Mouse (Mus musculus) granulocyte monocyte progenitor cell, adult 5-6 weeks (primary cell): ENCODE data around the gene Syde1. TPM values are rescaled to one million over a fixed set of nuclear protein-coding genes. Genes with fewer than 3 reads are reported as not detected.

Experiments used
- ATAC-seq: replicated peaks from 2 replicates; pipeline ENCODE4 v1.8.0; 2016; ENCODE audit warnings: mild to moderate bottlenecking, moderate TSS enrichment, inconsistent platforms; ENCODE audit not compliant: poor library complexity, severe bottlenecking
- total RNA-seq, 2 experiments: library from RNA; stranded (forward) in 1 of 2; stranded (reverse) in 1 of 2; fragments of 200-712, 200-1000 nt in 1 of 2; fragments of >200 nt in 1 of 2; fragmentation: Nextera tagmentation in 1 of 2; gene quantifications; 2 replicates each; pipeline ENCODE4 v1.2.3; 2014 to 2017

The Syde1 gene
- total RNA-seq, 2 experiments from 2014 or later = 0.21 to 0.67 TPM

DNA sequence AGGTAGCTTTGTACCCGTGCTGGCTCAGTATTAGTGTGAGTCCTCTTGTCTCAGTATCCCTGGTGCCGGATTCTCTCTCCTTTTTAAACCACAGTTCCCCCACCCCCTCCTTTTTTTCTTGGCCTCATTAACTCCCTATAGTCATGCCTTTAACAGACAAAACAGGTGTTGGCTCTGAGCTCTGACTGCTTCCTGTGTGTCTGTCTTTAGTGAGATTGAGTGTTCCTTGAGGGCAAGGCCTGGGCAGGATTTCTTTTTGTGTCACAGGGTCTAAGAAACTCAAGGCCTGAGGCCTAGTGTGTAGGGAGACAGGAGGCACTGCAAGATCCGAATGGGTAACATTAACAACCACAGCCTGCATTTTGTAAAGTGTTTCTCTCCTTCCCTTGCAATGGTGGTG lies 13.6 kb downstream of the Syde1 start:
- no peak for ATAC-seq

DNA sequence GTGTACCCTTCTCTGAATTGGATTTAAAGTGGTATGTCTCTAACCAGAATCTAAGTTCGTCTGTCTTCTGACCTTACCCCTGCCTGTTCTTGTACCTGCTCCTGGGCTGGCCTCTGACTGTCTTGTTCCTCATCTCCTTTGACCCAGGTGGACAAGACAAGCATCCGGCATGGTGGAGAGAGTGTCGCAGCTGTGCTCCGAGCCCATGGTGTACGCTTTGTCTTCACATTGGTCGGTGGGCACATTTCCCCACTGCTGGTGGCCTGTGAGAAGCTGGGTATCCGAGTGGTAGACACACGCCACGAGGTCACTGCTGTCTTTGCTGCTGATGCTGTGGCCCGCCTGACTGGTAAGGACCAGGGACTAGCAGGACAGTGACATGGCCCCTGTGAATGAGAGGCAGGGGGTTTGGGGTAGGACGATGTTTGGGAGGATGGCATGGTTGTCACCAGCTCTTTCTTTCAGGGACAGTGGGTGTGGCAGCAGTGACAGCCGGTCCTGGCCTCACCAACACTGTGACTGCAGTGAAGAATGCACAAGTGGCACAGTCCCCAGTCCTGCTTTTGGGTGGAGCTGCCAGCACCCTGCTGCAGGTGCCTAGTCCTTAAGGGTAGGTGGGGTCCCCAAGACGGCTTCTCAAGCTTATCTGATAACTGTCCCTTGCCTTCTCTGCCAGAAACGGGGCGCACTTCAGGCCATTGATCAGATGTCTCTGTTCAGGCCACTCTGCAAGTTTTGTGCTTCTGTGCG lies 15.2 kb downstream of the Syde1 start:
- no peak for ATAC-seq

DNA sequence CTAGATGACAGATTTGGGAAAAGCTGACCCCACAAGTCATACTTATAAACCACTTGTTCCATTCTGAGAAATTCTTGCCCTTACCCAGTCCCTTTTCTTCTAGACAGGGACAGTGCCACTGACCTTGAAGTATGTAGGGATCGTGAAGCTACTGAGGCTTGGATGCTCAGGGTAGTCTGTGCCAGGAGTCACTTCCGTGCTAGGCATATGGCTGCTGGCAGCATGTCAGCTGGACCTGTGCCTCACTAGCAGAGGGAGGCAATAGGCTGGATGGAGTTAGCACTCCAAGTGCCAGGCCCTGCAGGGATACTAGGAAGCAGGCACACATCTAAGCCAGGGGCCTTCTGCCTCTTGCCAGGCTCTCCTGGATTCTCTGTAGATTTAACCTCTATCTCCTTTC lies 16.1 kb downstream of the Syde1 start:
- ATAC-seq = no peak

DNA sequence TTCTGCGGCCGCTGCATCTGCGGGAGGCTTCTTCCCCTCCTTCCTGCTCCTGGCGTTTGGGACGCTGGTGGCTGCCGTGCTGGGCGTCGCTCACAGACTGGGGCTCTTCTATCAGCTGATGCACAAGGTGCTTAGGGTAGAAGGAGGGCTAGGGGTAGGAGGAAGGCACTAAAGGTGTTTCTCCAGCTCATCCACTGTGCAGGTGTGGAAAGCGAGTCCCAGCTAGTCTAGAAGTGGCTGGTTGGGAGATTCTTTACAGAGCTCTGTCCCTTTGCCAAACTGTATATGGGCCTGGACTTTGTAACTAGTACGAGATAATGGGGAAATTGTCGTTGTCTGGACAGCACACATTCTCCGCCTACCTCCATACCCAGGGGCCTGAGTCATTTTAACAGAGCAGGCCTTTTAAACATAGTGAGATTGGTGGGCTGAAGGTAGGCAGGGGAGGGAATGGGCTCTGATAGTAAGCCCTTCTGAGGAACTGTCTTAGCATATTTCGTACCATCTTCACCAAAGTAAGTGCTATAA lies 16.6 kb downstream of the Syde1 start:
- ATAC-seq = peak; percentile 5

DNA sequence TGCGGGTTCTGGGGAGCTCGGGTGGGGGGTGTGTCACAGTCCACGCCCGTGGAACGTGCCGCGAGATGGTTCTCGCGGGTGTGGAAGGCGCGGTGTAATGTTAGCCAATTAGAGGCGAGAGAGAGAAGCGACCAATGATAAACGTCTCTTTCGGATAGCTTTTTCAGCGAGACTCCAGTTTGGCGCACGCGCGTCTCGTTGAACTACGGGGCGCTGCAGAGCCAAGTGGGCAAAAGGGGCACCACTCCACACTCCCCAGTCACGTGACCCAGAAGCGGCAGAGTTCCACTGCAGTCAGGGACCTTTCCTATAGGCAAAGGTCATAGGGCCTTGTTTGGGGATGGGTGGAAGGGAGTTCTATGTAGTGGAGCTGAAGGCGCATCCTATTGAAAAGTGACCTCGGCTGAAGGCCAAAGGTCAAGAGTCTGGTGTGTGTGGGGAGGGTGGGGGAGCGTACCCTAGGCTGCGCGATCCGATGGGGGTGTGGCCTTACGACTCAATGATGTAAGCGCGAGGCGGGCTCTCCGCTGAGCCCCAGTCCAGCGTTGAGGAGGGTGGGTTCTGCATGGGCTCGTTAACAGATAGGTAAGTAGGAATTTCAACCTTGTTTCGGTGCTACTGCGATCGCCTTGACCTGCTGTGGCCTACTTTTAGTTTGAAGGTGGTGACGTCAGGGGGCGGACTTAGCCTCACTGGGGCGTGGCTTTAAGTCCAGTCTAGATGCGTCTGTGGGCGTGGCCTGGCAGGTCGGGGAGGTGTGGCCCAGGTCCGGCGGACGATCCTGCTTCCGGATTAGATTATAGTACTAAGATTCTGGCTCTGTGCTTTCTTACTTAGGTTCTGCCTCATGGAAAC lies 17.3 kb downstream of the Syde1 start, which contains the start of gene Ilvbl:
Ilvbl (plus strand) TSS at position 97 of the 855 bp plus-strand sequence.
- ATAC-seq = peak; percentile 82

DNA sequence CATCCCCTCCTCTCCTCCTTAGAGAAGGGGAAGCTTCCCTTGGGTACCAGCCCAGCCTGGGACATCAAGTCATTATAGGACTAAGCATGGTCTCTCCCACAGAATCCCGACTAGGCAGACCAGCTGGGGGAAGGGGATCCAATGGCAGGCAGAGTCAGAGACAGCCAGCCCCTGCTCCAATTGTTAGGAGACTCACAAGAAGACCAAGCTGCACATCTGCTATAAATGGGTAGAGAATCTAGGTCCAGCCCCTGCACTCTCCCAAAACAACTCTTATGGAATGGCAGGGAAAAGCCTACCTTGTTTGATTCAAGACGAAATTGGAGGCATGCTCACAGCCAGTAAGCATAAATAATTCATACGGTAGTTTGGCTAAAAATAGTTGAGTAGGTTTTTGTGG lies 18.5 kb downstream of the Syde1 start:
- ATAC-seq = no peak

DNA sequence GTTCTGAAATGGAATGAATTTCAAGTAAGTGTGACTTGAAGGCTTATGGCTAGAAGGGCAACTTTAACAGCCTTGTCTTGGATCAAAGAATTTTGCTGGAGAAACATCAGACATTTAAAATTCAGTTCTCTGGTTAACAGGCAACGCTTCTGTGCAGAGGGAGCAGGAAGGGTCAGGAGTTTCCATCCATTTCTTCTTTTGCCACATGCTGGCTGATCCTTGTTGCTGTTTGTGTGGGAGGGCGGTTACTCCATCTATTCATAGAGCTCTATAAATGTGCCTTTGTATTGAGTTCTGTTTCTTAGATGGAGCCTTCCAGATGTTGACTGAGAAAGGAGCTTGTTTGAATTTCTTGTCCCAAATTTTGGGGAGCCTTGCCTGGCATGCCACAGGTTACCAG lies 20.9 kb downstream of the Syde1 start:
- ATAC-seq = no peak

DNA sequence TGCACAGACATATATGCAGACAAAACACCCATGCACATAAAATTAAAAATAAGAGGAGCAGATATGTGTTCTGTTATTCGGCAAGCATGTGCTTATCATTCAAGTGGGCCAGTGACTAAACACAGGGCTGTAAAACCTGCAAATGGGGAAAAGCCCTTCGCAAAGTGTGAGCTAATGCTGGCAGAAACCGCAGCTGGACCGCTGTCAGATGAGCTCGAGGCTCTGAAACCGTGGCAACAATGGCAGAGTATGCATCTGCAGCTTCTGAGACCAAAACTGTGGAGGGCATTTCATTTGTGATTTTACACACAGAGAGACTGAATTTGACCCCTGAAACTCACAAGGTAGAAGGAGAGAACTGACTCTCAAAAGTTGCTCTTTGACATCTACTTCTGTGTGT lies 21.3 kb downstream of the Syde1 start:
- no peak for ATAC-seq

DNA sequence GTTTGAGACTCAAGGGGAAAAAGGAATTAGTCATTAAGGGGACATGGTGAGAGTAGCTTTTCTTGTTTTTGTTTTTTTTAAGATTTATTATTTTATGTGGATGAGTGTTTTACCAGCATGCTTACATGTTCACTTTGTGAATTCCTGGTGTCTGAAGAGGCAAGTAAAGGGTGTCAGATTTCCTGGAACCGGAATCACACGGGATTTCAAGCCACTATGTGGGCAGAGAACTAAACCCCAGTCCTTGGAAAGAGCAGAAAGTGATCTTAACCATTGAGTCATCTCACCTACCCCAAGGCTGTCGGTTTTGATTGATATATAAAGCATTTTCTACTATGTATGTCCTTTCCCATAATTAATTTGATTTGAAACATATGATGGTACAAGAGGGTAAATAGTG lies 22.1 kb downstream of the Syde1 start:
- ATAC-seq = no peak

DNA sequence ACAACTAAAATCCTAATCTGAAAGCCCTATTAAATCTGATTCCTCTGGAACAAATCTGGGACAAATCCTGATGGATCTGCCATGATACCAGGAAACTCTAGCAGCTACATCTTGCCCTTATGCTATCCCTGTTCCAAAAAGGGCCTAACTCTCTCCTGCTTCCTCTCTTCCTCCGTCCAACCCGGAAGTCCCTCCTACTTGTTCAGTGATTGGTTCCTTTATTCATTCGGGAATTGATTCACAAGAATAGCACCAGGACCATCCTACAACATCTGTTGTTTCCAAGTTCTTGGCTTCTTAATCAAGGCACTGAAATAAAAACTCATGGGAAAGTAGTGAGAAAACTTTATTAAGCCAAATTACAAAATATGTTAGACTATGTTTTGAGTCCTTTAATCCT lies 22.6 kb downstream of the Syde1 start:
- ATAC-seq = no peak

DNA sequence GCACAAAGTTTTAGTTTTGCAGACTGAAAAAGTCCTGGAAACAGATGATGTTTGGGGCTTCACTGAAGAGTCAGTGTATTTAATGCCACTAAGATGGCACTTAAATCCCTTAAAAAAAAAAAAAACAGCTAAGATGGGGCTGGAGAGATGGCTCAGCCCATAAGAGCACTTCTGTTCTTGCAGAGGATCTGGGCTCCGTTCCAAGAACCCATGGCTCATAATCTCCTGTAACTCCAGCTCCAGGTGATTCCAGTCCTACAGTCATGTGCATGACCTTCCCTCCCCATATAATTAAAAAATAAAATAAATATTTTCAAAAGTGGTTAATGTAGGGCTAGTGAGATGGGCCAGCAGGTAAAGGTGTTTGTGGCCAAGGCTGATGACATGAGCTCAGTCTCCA lies 26.7 kb downstream of the Syde1 start:
- no peak for ATAC-seq

DNA sequence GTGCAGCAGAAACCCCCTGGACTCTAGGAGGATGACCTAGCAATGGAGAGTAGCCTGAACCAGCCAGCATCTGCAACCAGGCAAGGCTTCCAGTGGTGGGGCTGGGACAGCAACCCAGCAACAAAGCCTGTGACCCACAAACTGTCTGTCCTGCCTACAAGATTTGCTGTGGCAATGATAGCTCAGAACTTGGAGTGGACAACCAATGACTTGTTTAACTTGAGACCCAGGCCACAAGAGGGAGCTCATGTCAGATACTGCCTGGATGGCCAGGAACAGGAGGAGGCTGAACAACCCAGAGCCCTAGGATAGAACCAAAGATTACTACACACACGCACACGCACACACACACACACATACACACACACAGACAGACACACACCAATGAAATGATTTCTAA lies 50.8 kb downstream of the Syde1 start:
- ATAC-seq = peak; percentile 40; the same call in 1 of the 2 replicates

Other genes with a start within 250 kb of the Syde1 start
- 0.19 and 0.39 TPM in 2 replicates for gene Agpat3, start 239.5 kb downstream of the Syde1 start, total RNA-seq (2014; fragmentation: Nextera tagmentation)
- 0.52 and 0.88 TPM in 2 replicates for gene Agpat3, start 239.5 kb downstream of the Syde1 start, total RNA-seq (2017)
- 130 and 159 TPM in 2 replicates for gene Rrp1, start 178.9 kb downstream of the Syde1 start, total RNA-seq (2014; fragmentation: Nextera tagmentation)
- gene Rrp1, start 178.9 kb downstream of the Syde1 start, total RNA-seq (2017) = 404 and 430 TPM in 2 replicates
- 72.8 and 118 TPM in 2 replicates for gene Cstb, start 166.3 kb downstream of the Syde1 start, total RNA-seq (2014; fragmentation: Nextera tagmentation)
- gene Cstb, start 166.3 kb downstream of the Syde1 start, total RNA-seq (2017) = 37.3 and 43.4 TPM in 2 replicates
- 37.2 and 42.3 TPM in 2 replicates for gene Pdxk, start 127.0 kb downstream of the Syde1 start, total RNA-seq (2014; fragmentation: Nextera tagmentation)
- 15.2 and 23.4 TPM in 2 replicates for gene Pdxk, start 127.0 kb downstream of the Syde1 start, total RNA-seq (2017)
- gene Olfr1358, start 74.5 kb downstream of the Syde1 start, total RNA-seq (2014; fragmentation: Nextera tagmentation) = not detected in 2 replicates
- not detected in 2 replicates for gene Olfr1358, start 74.5 kb downstream of the Syde1 start, total RNA-seq (2017)
- 32.0 and 52.0 TPM in 2 replicates for gene Ilvbl, start 17.6 kb downstream of the Syde1 start, total RNA-seq (2014; fragmentation: Nextera tagmentation)
- 15.7 and 19.9 TPM in 2 replicates for gene Ilvbl, start 17.6 kb downstream of the Syde1 start, total RNA-seq (2017)
- not detected in 2 replicates for gene Olfr1357, start 26.1 kb upstream of the Syde1 start, total RNA-seq (2014; fragmentation: Nextera tagmentation)
- not detected in 2 replicates for gene Olfr1357, start 26.1 kb upstream of the Syde1 start, total RNA-seq (2017)
- gene Casp14, start 126.3 kb upstream of the Syde1 start, total RNA-seq (2014; fragmentation: Nextera tagmentation) = not detected in 2 replicates
- gene Casp14, start 126.3 kb upstream of the Syde1 start, total RNA-seq (2017) = not detected in 2 replicates
- gene Ccdc105, start 161.1 kb upstream of the Syde1 start, total RNA-seq (2014; fragmentation: Nextera tagmentation) = not detected in 2 replicates
- not detected in 2 replicates for gene Ccdc105, start 161.1 kb upstream of the Syde1 start, total RNA-seq (2017)
- not detected in 2 replicates for gene Slc1a6, start 188.5 kb upstream of the Syde1 start, total RNA-seq (2014; fragmentation: Nextera tagmentation)
- not detected in 2 replicates for gene Slc1a6, start 188.5 kb upstream of the Syde1 start, total RNA-seq (2017)